Mouse (Mus musculus): ENCODE data around the gene Atp2b1.

- TF ChIP-seq CTCF (IDR thresholded peaks at IDR 0.05; ENCODE audit: borderline replicate concordance, control insufficient read depth, extremely low read depth, insufficient read depth, low read length, poor library complexity) (no peak), POLR2A (IDR thresholded peaks at IDR 0.05; ENCODE audit: control insufficient read depth, extremely low read depth, insufficient read depth, low read length, poor library complexity) (no peak)
Observed at GRCm38 (mm10) chr10:98925081-98925480, 10.9 kb downstream of the Atp2b1 start.

All from thymus, adult 2 months (tissue).